Mouse (Mus musculus): ENCODE data around the gene C130032M10Rik. TPM values are rescaled to one million over a fixed set of nuclear protein-coding genes. Genes with fewer than 3 reads are reported as not detected.

C130032M10Rik gene
- polyA plus RNA-seq, 1 experiment from 2014 or later = not detected

- peak overlapping the region; percentile 69 for H3K4me2 ChIP-seq (replicated peaks)
- H3K4me1 ChIP-seq (replicated peaks; ENCODE audit: control insufficient read depth, insufficient read depth, low read length) = peaks cover 26% of the 10 kb centered on the region; the same call in 1 of the 2 replicates
- WGBS = under 1% methylated on average over 99 of the region's 122 CpGs
- no peaks in the 10 kb centered on the region for H3K36me3 ChIP-seq (replicated peaks; ENCODE audit: control insufficient read depth, insufficient read depth)
- peak overlapping the region; percentile 73 for H3K9ac ChIP-seq
- ATAC-seq (ENCODE audit: low FRiP score) = peak; percentile 75
- peak overlapping the region; percentile 75 for H3K27ac ChIP-seq
- peak overlapping the region; percentile 67 for H3K4me3 ChIP-seq (replicated peaks; ENCODE audit: low read length)
- peaks cover 48% of the 10 kb centered on the region for H3K27me3 ChIP-seq (ENCODE audit: control insufficient read depth, insufficient read depth, low read length)
- no peaks in the 10 kb centered on the region for H3K9me3 ChIP-seq (ENCODE audit: control insufficient read depth, low read length)
- DNase-seq (ENCODE audit: low spot score) = peak; percentile 65
These were observed 47.6 kb downstream of the C130032M10Rik start for GRCm38 (mm10) chr9:114562919-114563751.

GRCm38 (mm10) chr9:114563761-114564606 lies 48.5 kb downstream of the C130032M10Rik start, which contains the start of gene Trim71:
TSS of gene Trim71 (minus strand) at chr9:114564369.
- Histone ChIP-seq H3K4me1 (replicated peaks; ENCODE audit: control insufficient read depth, insufficient read depth, low read length) (peaks cover 26% of the 10 kb centered on the region; the same call in 1 of the 2 replicates), H3K4me2 (replicated peaks) (peak within 1 kb of the TSS; percentile 69), H3K9me3 (ENCODE audit: control insufficient read depth, low read length) (no peaks in the 10 kb centered on the region), H3K4me3 (replicated peaks; ENCODE audit: low read length) (peak within 1 kb of the TSS; percentile 67), H3K27me3 (ENCODE audit: control insufficient read depth, insufficient read depth, low read length) (peaks cover 39% of the 10 kb centered on the region), H3K36me3 (replicated peaks; ENCODE audit: control insufficient read depth, insufficient read depth) (no peaks in the 10 kb centered on the region), H3K27ac (peak within 1 kb of the TSS; percentile 75), H3K9ac (peak within 1 kb of the TSS; percentile 73)
- ATAC-seq (ENCODE audit: low FRiP score) (peak; percentile 73), DNase-seq (ENCODE audit: low spot score) (peak; percentile 57)
- WGBS = under 1% methylated on average over 87 of the region's 91 CpGs

- Histone ChIP-seq H3K27me3 (ENCODE audit: control insufficient read depth, insufficient read depth, low read length) (peaks cover 33% of the 10 kb centered on the region), H3K27ac (no peak overlapping the region), H3K4me3 (replicated peaks; ENCODE audit: low read length) (peak overlapping the region; percentile 67), H3K36me3 (replicated peaks; ENCODE audit: control insufficient read depth, insufficient read depth) (no peaks in the 10 kb centered on the region), H3K4me1 (replicated peaks; ENCODE audit: control insufficient read depth, insufficient read depth, low read length) (peaks cover 26% of the 10 kb centered on the region; the same call in 1 of the 2 replicates), H3K9ac (peak overlapping the region; percentile 73), H3K4me2 (replicated peaks) (peak overlapping the region; percentile 69), H3K9me3 (ENCODE audit: control insufficient read depth, low read length) (no peaks in the 10 kb centered on the region)
- ATAC-seq (ENCODE audit: low FRiP score) (no peak), DNase-seq (ENCODE audit: low spot score) (no peak)
- 2% methylated on average over 10 of the region's 10 CpGs for WGBS
These were observed 49.2 kb downstream of the C130032M10Rik start for GRCm38 (mm10) chr9:114564667-114565066.

Other genes with a start within 250 kb of the C130032M10Rik start
- gene Bcl2a1c, start 185.6 kb upstream of the C130032M10Rik start, polyA plus RNA-seq (2014; fragmentation: Nextera tagmentation; extraction: Ambion mirVana) = not detected in 2 replicates
- 30.7 and 31.6 TPM in 2 replicates for gene Crtap, start 125.0 kb upstream of the C130032M10Rik start, polyA plus RNA-seq (2014; fragmentation: Nextera tagmentation; extraction: Ambion mirVana)
- 36.2 and 38.9 TPM in 2 replicates for gene Glb1, start 114.6 kb upstream of the C130032M10Rik start, polyA plus RNA-seq (2014; fragmentation: Nextera tagmentation; extraction: Ambion mirVana)
- 3.9 and 4.0 TPM in 2 replicates for gene Tmppe, start 114.6 kb upstream of the C130032M10Rik start, polyA plus RNA-seq (2014; fragmentation: Nextera tagmentation; extraction: Ambion mirVana)
- gene Ccr4, start 10.8 kb upstream of the C130032M10Rik start, polyA plus RNA-seq (2014; fragmentation: Nextera tagmentation; extraction: Ambion mirVana) = not detected in 2 replicates
- gene Trim71, start 48.7 kb downstream of the C130032M10Rik start, polyA plus RNA-seq (2014; fragmentation: Nextera tagmentation; extraction: Ambion mirVana) = 0.29 and 0.31 TPM in 2 replicates
- gene Cnot10, start 124.5 kb downstream of the C130032M10Rik start, polyA plus RNA-seq (2014; fragmentation: Nextera tagmentation; extraction: Ambion mirVana) = 51.2 and 57.3 TPM in 2 replicates
- 87.6 and 107 TPM in 2 replicates for gene Dync1li1, start 173.1 kb downstream of the C130032M10Rik start, polyA plus RNA-seq (2014; fragmentation: Nextera tagmentation; extraction: Ambion mirVana)
- 21.2 and 21.8 TPM in 2 replicates for gene Cmtm6, start 215.4 kb downstream of the C130032M10Rik start, polyA plus RNA-seq (2014; fragmentation: Nextera tagmentation; extraction: Ambion mirVana)

All from hindbrain, embryonic 14.5 days (tissue).